Mouse (Mus musculus): Measurements from ENCODE around the gene Pitpnm2.

The Pitpnm2 gene

DNA sequence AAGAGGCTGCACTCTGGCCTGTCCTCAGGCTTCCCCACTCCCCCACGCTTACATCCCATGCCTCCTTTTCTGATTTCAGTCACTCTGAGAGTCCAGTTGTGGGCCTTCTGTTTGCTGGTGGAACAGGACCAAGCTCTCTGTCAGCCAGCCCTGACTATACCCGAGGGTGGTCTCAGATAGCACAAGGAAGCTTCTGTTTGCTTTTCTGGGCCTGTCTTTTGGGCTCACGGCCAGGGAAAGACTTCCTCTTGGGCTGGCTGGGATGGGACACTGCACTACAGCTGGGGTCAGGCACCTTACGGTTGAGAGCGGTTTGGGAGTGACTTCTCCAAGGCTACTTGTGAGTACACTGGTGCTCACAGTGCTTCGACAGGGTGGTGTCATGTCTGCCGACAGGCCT lies 111.5 kb downstream of the Pitpnm2 start:
- no peak for DNase-seq (ENCODE audit: low spot score)

DNA sequence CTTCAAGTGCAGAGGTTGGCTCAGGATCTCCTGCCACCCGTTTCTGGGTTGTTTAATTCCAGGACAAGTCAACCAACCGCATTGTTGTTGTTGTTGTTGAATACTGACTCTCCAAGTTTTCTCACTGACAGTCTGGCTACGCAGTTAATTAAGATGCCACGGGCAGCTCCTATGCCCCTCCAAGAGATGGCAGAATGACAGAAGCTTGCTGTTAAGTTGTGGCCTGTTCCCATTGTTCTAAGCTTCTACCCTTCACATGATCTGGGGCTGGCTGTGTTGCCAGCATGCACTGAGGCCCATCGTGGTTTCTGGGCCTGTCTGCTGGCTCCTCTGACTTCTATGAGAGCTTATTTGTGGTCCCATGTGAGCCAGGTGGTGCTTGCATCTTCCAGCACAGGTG lies 115.3 kb downstream of the Pitpnm2 start:
- no peak for DNase-seq (ENCODE audit: low spot score)

DNA sequence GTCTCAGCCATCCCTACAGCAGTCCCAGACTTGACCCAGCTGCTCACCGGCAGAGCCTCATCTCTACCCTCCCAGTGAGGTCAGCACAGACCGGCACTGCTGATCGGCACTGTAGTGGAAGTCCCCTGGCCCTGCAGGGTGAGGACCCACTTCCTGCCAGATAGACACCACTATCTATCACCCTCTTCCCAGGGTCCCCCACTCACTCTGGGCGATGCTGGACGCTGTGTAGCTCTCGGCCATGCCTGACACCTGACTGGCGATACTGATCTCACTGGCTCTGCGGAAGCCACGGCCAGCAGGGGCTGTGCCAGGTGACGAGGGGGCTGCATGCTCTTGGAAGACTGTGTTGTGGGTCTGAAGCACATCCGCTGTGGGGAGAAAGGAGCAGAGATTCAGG lies 124.5 kb downstream of the Pitpnm2 start:
- no peak for DNase-seq (ENCODE audit: low spot score)

DNA sequence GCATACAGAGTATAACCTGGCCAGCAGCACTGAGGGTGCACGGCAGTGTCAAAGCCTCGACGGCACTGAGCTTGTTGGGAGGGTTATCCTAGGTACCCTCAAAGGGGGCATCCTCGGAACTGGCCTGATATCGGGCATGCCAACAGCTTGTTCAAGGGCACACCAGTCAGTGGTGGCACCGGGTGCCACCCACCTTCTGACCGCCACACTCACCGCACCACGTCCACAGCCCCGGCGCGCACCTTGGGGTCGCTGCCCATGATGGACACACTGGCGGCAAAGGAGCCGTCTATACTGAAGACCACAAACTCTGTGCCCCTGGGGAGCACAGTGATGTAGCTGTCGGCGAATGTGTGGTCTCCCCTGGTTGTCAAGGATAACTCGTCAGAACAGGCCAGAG lies 127.2 kb downstream of the Pitpnm2 start:
- no peak for DNase-seq (ENCODE audit: low spot score)

DNA sequence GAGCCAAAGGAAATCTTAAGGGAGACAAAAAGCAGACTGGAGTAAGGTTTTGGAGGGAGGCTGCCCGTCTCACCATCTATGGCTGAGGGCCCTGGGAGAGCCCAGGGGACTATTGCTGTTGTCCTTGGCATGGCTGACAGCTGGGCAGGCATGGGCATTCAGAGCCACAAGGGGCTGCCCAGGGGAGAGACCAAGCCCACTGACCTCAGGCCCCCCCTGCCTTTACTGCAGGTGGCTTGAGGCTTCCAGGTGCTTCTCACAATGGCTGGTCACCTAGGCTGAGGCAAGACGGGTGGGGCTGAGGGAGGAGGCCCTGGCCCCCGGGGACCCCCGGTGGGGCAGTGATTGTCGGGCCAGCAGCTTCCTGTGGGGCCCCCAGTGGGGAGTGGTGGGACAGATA lies 130.4 kb downstream of the Pitpnm2 start:
- no peak for DNase-seq (ENCODE audit: low spot score)

DNA sequence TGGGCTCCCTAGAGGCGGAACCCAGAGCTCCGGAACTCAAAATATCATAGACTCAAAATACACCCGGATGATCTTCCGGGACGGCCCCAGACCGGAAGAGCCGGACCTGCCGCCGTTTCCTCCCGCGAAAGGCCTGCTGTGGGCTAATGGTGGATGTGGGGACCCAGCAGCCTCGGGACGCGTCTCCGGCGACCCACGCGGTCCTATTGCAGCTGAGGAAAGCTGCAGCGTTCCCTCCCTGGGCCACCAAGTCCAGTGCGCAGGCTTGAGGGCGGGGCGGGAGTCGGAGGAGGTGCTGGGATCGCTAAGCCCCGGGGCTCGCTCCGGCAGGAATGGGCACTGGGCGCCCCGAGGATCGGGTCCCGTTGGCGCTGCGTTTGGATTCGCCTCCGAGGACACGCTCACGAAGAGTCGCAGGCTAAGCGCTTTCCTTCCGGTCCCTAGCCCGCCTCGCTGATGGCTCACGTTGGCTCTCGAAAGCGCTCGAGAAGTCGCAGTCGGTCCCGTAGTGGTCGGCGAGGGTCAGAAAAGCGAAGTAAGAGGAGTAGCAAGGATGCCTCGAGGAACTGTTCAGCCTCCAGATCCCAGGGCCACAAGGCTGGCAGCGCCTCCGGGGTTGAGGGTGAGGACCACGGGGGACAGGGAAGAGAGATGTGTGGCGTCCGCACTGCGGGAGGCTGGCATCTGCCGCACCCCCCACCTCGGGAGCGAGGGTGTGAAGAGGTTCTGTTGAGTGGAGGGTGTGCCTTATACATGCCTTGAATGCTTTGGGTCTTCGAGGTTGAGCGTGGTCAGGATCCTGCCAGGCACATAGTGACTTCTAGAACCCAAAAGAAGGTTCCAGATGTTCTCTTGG lies 133.3 kb downstream of the Pitpnm2 start, which contains the start of gene Arl6ip4:
Gene Arl6ip4 (plus strand): TSS at position 100 of the 856 bp plus-strand sequence.
- DNase-seq (ENCODE audit: low spot score): peak; percentile 78

DNA sequence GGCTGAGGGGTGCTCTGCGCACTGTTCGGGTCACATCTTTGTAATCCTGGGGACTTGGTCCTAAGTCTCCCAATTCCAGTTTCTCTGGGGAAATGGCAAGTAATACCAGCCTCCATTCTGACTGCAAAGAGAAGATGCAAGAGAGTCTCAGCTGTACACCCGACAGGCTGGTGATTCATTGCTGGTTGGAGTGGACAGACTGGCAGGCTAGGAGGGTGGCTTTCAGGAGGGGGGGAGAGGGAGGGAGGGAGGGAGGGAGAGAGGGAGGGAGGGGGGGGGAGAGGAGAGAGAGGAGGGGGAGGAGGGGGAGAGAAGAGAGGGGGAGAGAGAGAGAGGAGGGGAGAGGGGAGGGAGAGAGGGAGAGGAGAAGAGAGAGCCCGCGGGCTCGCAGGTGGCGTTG lies 134.0 kb downstream of the Pitpnm2 start:
- peak; percentile 35 for DNase-seq (ENCODE audit: low spot score)

DNA sequence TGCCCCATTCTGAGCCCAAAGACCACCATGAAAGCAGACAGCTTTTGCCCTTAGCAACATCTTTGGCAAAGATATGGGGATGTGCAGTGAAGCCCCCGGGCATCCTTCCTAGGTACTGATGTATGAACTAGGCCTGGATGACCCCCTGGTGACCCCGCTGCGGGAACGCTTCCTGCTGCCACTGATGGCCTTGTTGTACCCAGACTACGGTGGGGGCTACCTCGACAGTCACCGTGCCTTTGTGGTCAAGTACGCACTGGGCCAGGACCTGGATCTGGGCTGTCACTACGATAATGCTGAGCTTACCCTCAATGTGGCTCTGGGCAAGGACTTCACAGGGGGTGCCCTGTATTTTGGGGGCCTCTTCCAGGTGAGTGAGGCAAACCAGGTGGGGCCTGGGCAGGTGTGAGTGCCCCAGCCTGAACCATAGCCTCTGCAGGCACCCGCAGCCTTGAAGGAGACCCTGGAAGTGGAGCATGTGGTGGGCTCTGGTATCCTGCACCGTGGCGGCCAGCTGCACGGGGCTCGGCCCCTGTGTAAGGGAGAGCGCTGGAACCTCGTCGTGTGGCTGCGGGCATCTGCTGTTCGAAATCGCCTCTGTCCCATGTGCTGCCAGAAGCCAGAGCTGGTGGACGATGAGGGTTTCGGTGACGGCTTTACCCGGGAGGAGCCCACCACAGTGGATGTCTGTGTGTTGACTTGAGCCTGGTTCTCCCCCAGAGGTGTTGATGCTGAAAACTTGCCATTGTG lies 135.1 kb downstream of the Pitpnm2 start:
- no peak for DNase-seq (ENCODE audit: low spot score)

DNA sequence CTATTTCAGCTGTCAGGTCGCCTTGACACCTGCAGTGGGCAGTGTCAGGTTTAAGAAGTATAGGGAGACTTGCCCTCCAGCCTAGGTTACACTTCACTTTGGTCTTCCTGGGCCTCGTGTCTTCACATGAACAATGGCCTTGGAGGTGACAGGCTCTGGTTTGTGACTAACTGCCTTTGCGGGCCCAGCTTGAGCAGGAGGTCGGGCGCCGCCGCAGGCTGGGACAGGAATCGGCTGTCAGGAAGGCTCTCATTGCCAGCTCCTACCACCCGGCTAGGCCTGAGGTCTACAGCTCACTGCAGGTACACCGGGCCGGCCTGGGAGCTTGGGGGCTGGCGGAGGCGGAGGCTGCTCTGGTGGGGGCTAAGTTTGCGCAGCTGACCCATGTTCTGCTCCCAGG lies 136.5 kb downstream of the Pitpnm2 start:
- DNase-seq (ENCODE audit: low spot score): peak; percentile 54

DNA sequence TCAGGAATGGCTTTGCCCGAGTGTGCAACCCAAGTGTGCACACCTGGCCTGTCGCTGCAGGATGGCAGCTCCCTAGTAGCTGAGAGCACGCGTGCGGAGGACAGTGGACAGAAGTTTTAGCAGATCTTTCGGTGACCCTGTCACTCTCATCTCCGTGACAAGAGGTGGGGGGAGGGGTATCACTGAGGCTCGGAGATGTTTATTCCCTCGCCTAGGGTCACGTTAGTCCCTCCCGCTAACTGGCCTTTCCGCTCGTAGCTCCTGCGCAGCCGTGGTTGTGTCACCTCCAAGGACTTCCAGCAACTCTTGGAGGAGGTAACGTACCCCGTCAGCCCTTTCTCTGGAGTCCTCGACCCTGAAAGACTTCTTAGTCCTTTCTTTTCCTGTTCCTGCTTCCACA lies 137.0 kb downstream of the Pitpnm2 start:
- peak; percentile 63 for DNase-seq (ENCODE audit: low spot score)

DNA sequence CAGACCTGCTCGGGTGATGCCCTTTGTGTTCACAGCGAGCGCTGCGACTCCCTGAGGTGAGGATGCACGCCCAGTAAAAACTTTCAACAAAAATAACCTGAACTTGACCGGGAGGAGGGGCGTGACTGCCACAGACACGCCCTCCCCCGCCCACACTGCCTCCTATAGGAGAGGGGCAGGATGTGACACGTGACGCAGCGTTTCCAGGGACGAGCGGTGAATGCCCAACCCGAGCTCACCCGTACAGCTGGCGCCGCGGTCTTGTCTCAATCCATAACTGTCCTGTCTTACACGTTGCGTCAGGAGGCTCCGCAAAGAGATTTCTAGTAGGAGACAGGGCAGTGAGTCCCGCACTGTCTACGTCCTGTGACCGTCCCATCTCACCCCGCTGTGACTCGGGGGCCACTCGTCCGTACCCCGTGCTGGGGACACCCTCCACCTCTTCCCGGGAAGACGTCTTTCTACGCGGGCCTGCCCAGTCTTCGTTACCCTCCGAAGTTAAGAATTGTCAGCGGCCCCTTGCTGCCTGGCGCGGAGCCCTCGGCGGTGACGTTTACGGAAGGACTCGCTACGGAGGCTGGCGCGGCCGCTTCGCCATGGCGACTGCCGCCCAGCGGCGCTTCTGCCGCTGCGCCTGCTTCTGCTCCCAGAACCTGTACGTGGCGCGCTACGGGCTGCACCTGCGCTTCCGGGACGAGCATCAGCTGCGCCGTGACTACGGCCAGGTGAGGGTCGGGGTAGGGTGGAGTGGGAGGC lies 137.6 kb downstream of the Pitpnm2 start, which contains the start of gene Ogfod2:
Gene Ogfod2 (plus strand): TSS at position 556 of the 756 bp plus-strand sequence.
- DNase-seq (ENCODE audit: low spot score): peak; percentile 97

DNA sequence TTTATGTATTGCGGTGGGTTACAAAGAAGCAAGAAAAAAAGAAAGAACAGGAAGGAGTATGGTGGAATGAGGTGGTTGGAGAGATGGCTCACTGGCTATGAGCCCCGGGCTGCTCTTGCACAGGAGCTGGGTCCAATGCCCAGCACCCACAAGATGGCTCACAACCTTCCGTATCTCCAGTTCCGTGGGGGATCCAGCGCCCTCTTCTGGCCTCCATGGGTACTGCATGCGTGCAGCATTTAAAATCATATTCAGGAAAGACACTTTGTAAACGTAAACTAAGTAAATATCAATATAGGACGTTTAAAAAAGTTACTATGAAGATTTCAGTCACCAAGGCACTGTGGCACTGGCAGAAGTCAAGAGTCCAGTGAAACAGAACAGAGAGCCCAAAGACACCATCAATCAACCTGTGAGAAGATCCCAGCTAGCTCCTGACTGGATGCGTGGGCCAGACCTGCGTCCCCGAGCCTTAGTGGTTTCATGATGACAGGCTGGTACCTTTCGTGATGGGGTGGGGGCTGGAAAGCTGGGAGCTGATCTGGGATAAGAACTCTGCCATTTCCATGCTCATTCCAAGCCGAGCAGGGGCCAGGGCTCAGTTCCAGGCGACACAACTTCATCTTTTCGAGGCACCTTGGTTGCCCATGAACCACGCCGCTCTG lies 138.4 kb downstream of the Pitpnm2 start:
- DNase-seq (ENCODE audit: low spot score): peak; percentile 50

DNA sequence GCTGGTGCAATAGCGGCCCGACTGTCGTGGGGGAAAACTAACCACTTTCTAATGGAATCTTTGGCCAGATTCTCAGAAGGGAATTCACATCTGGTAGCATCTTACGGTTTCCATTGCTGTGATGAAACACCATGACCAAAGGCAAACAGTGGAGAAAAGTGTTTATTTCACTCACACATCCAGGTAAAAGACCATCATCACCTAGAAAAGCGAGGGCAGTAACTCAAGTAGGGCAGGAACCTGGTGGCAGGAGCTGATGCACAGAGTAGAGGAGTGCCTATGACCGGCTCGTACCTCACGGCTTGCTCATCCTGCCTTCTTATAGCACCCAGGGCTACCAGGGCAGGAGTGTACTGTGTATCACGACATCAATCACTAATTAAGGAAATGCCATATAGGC lies 146.0 kb downstream of the Pitpnm2 start:
- DNase-seq (ENCODE audit: low spot score): no peak

DNA sequence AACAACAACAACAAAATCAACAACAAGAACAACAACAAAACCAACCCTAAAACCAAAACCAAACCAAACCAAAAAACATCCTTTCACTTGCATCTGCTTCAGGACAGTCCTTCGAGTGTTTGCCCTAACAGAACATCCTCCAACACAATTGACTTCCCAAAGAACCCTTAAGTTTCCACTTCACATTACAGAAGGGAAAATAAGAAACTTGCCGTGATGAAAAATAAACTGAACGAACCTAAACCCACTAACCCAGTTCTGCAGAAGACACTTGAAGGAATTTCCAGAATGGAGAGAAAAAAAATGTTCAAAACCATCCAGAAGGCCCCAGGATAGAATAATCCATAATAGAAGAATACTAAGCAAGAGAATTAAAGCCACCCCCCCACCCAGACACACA lies 146.5 kb downstream of the Pitpnm2 start:
- no peak for DNase-seq (ENCODE audit: low spot score)

DNA sequence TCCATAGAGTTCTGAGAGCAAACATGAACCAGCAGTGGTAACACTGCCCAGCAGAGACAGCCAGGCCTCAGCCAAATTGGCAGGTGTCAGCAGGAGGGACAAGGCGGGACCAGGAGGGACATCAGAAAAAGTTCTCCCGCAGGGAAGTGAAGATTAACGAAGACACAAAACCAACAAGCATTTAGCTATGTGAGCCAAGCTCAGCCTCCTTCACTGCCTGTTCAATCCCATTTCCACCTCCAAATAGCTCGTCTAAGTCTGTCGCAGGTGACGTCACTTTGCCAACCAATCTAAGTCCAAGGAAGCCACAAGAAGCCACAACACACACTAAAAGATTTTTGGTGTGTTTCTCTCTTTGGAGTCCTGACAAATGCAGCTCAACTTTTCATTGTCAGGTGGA lies 147.2 kb downstream of the Pitpnm2 start:
- DNase-seq (ENCODE audit: low spot score): no peak

DNA sequence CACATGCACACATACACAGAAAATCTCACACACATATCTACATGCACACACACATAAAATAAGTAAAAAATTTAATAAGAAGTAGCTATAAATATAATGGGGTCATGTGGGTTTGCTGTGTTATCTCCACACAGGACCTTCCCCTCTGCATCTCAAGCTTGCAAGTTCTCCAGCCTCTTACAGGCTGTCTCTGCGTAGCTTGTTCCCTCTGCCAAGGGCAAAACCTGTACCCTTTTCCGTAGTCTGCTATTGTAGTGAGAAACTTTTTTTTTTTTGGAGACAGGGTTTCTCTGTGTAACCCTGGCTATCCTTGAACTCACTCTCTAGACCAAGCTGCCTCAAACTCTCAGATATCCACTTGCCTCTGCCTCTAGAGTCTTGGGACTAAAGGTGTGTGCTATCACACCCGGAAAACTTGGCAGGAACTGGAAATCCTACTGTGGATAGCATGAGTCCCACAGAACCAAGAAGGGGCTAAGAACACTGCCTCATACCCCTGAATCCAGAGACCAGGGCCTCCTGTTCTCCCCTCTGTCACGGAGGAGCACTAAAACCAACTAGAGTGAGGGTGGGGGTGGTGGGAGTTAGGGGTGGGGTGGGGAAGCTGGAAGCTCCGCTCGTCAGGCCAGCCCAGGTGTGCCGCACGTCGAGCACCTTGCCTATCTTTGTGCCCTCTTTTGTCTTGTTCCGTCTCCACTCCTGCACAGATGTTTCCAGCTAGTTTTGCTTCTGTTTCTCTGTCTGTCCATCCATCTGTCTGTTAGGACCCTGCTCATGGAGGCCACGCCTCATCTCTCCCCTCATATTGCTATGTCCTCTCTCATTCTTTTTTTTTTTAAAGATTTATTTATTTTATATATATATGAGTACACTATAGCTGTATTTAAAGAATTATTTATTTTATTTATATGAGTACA lies 149.2 kb downstream of the Pitpnm2 start:
- no peak for DNase-seq (ENCODE audit: low spot score)

DNA sequence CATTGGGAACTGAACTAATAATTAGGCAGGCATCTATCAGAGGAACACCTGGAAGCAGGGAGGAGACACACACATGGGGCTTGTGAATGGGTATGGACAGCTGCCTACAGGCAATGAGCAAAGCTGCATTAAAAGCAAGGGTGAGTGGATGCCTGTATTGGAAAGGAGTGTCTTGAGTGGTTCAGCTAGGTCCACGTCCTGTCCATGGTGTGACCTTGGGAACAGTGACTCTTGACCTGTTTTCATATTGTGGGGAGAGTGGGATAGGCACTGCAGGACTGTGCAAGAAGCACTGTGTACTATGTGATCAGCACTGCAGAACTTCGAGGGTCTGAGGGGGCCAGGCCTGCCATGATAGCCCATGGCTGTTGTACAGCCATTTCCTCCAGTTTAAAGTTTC lies 150.6 kb downstream of the Pitpnm2 start:
- DNase-seq (ENCODE audit: low spot score): no peak

DNA sequence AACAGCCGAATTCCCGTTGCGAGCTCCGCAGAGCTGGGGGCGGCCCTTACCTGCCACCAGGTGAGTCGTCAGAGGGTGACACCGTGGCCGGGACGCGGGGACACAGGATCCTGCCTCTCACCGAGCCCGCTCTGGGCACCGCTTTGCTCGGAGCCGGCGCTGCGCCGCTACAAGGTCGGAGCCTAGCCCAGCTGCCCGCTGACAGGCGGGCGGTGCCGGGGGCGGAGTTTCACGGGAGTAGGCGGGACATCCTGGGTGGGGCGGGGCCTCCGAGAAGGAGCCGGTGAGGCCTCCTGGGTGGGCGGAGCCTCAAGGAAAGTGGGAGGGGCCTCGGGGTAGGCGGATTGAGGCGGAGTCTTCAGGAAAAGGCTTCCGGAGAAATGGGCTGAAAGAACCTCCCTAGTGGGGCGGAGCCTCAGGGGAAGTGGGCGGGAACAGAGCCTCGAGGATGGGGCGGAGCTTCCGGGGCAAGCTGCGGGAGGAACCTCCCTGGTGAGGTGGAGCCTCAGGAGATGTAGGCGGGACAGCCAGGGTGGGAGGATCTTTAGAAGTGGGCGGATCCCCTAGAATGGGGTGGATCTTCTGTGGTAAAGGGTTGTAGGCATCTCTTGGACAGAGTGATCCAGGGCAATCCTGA lies 153.8 kb downstream of the Pitpnm2 start, which contains the start of gene Abcb9:
Gene Abcb9 (minus strand): TSS at position 203 of the 637 bp plus-strand sequence.
- peak; percentile 93 for DNase-seq (ENCODE audit: low spot score)

DNA sequence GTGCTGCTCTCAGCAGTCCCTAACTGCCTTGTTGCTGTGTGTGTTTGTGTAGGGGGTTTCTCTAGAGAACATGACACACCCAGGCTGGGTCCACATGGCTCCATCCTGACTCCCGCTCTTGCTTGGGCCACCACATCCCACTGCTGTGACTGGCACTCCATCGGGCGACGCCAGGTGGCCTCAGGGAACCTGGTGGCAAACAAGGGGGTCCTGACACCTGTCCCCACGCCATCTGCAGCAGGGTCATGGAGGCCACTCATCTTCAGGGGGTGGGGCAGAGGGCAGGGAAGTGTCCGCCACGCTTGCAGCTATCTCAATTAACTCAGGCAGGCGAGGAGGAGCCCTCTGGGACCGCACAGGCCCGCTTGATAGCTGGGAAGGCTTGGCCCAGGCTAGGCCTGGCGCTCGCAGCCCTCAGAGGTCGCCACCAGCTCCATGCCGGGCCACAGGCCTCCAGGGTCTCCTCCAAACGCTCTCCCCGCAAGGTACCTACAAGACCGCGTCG lies 154.4 kb downstream of the Pitpnm2 start:
- peak; percentile 17 for DNase-seq (ENCODE audit: low spot score)

All from adipocyte (in vitro differentiated cells).